Mouse (Mus musculus): ENCODE results near the gene Gm5565.
"Not testable (repeated sequence)": the region's sequence is repeated elsewhere in the genome, so short reads cannot be mapped to it uniquely, and the experiment has no call there.

- not testable (repeated sequence) for TF ChIP-seq POLR2A (IDR thresholded peaks at IDR 0.05; ENCODE audit: borderline replicate concordance, insufficient read depth, low read length)
- TF ChIP-seq CTCF (IDR thresholded peaks at IDR 0.05; ENCODE audit: borderline replicate concordance, insufficient read depth, low read depth, low read length), result peak; percentile 79
Measured at GRCm38 (mm10) chr5:146187441-146187840, 27.1 kb upstream of the Gm5565 start.
